Mouse (Mus musculus) induced T-regulatory cell, adult 2 months (primary cell): Measurements from ENCODE around the gene Scaf1.

ENCODE experiments used
- DNase-seq: peaks from one replicate; pipeline ENCODE4 v3.0.0-alpha.2; 2012; ENCODE audit warnings: low read depth

Gene Scaf1

DNA sequence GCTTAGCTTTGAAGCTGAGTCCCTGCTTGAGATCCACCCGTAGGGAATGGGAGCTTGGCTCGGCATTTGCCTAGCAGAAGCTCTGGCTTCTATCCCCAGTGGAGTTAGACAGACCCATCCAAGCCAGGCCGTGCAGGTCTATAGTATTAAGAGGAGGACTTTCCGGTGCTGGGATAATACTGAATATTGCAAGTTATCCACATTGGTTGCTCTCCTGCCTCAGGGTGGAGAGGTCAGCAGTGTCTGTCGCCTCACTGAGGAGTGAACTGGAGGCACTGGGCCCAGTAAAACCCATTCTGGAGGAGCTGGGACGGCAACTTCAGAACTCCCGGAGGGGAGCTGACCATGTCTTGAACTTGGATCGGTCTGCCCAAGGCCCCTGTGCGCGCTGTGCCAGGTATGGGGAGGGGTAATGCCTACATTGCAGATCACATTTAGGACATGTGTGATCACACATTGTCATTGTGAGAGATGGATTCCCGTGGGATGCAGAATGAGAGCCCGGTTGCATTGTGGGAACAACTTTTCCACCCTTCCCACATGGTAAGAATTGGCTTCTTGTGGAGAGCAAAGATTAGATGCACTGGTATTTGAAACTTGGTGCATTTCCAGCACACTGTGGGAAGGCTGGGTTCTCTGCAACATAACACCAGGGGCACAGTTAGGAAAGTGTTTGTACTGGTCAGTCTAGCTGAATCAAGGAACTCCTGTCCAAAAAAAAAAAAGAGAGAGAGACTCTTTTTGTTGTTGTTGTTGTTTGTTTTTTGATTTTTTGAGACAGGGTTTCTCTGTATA lies 61.9 kb downstream of the Scaf1 start:
- DNase-seq, result no peak

DNA sequence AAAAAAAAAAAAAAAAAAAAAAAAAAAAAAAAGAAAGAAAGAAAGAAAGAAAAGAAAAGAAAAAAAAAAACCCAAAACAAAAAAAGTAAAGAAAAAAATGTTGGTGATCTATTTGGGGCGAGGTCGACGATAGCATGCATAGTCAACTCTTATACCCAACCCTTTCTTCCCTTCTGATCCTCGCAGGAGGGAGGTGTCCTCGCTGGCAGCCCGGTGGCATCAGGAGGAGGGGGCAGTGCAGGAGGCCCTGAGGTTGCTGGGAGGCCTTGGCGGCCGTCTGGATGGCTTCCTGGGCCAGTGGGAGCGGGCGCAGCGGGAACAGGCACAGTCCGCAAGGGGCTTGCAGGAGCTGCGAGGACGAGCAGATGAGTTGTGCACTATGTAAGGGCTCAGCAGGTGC lies 62.6 kb downstream of the Scaf1 start:
- no peak for DNase-seq
